Mouse (Mus musculus): ENCODE results near the gene Fbxo46. TPM values are rescaled to one million over a fixed set of nuclear protein-coding genes. Genes with fewer than 3 reads are reported as not detected.

The Fbxo46 gene
- polyA plus RNA-seq, 1 experiment from 2014 or later = 8.0 TPM

- no peaks in the 10 kb centered on the region for H3K9me3 ChIP-seq
- no peak for ATAC-seq (ENCODE audit: extremely low read depth, insufficient number of reproducible peaks, low FRiP score, low TSS enrichment)
- peak overlapping the region; percentile 65 for H3K4me2 ChIP-seq
- H3K27ac ChIP-seq (replicated peaks) = peak overlapping the region; percentile 84
- no peaks in the 10 kb centered on the region for H3K27me3 ChIP-seq (replicated peaks)
- peaks cover 63% of the 10 kb centered on the region for H3K36me3 ChIP-seq
- peak overlapping the region; percentile 80 for H3K9ac ChIP-seq
- peaks cover 63% of the 10 kb centered on the region for H3K4me1 ChIP-seq
- WGBS = 23% methylated on average over 6 of the region's 6 CpGs
- H3K4me3 ChIP-seq = peak overlapping the region; percentile 46
These were observed 36.6 kb upstream of the Fbxo46 start for GRCm38 (mm10) chr7:19083096-19083495.

- ATAC-seq (ENCODE audit: extremely low read depth, insufficient number of reproducible peaks, low FRiP score, low TSS enrichment) = no peak
- Histone ChIP-seq H3K36me3 (peaks cover 63% of the 10 kb centered on the region), H3K27ac (replicated peaks) (peak within 1 kb of the TSS; percentile 84), H3K27me3 (replicated peaks) (no peaks in the 10 kb centered on the region), H3K4me2 (peak within 1 kb of the TSS; percentile 65), H3K9me3 (no peaks in the 10 kb centered on the region), H3K4me1 (peaks cover 60% of the 10 kb centered on the region), H3K9ac (peak within 1 kb of the TSS; percentile 80), H3K4me3 (peak within 1 kb of the TSS; percentile 46)
- 29% methylated on average over 10 of the region's 10 CpGs for WGBS
These were observed 36.0 kb upstream of the Fbxo46 start, which contains the start of gene Dmpk for GRCm38 (mm10) chr7:19083701-19084100. Gene Dmpk (plus strand): TSS chr7:19083849.

- Histone ChIP-seq H3K4me3 (peak overlapping the region; percentile 46), H3K27ac (replicated peaks) (peak overlapping the region; percentile 84), H3K36me3 (peaks cover 60% of the 10 kb centered on the region), H3K4me1 (peaks cover 56% of the 10 kb centered on the region), H3K9me3 (no peaks in the 10 kb centered on the region), H3K27me3 (replicated peaks) (no peaks in the 10 kb centered on the region), H3K9ac (peak overlapping the region; percentile 80), H3K4me2 (peak overlapping the region; percentile 65)
- no peak for ATAC-seq (ENCODE audit: extremely low read depth, insufficient number of reproducible peaks, low FRiP score, low TSS enrichment)
- 68% methylated on average over 6 of the region's 6 CpGs for WGBS
These were observed 35.3 kb upstream of the Fbxo46 start for GRCm38 (mm10) chr7:19084277-19084771.

- 24% methylated on average over 9 of the region's 9 CpGs for WGBS
- Histone ChIP-seq H3K9me3 (no peaks in the 10 kb centered on the region), H3K4me3 (peak overlapping the region; percentile 46), H3K27ac (replicated peaks) (peak overlapping the region; percentile 84), H3K9ac (peak overlapping the region; percentile 80), H3K27me3 (replicated peaks) (no peaks in the 10 kb centered on the region), H3K4me1 (peaks cover 56% of the 10 kb centered on the region), H3K4me2 (peak overlapping the region; percentile 65), H3K36me3 (peaks cover 59% of the 10 kb centered on the region)
- no peak for ATAC-seq (ENCODE audit: extremely low read depth, insufficient number of reproducible peaks, low FRiP score, low TSS enrichment)
These were observed 34.7 kb upstream of the Fbxo46 start for GRCm38 (mm10) chr7:19084921-19085473.

- Histone ChIP-seq H3K36me3 (peaks cover 59% of the 10 kb centered on the region), H3K27me3 (replicated peaks) (peaks cover 4% of the 10 kb centered on the region; the same call in 1 of the 2 replicates), H3K4me2 (peak overlapping the region; percentile 65), H3K27ac (replicated peaks) (peak overlapping the region; percentile 84), H3K4me3 (peak overlapping the region; percentile 46), H3K9me3 (no peaks in the 10 kb centered on the region), H3K9ac (peak overlapping the region; percentile 80), H3K4me1 (peaks cover 56% of the 10 kb centered on the region)
- 11% methylated on average over 6 of the region's 6 CpGs for WGBS
- ATAC-seq (ENCODE audit: extremely low read depth, insufficient number of reproducible peaks, low FRiP score, low TSS enrichment) = no peak
These were observed 34.2 kb upstream of the Fbxo46 start for GRCm38 (mm10) chr7:19085495-19085894.

GRCm38 (mm10) chr7:19086042-19086441 lies 33.6 kb upstream of the Fbxo46 start:
- H3K36me3 ChIP-seq = peaks cover 59% of the 10 kb centered on the region
- peak overlapping the region; percentile 65 for H3K4me2 ChIP-seq
- H3K27ac ChIP-seq (replicated peaks) = peak overlapping the region; percentile 84; the same call in 1 of the 2 replicates
- peak overlapping the region; percentile 46 for H3K4me3 ChIP-seq
- WGBS = 13% methylated on average over 14 of the region's 14 CpGs
- peaks cover 9% of the 10 kb centered on the region for H3K27me3 ChIP-seq (replicated peaks)
- no peak; the same call in 1 of the 2 replicates for ATAC-seq (ENCODE audit: extremely low read depth, insufficient number of reproducible peaks, low FRiP score, low TSS enrichment)
- H3K9me3 ChIP-seq = no peaks in the 10 kb centered on the region
- H3K9ac ChIP-seq = peak overlapping the region; percentile 80
- H3K4me1 ChIP-seq = peaks cover 56% of the 10 kb centered on the region

- no peak overlapping the region; the same call in 1 of the 2 replicates for H3K4me2 ChIP-seq
- ATAC-seq (ENCODE audit: extremely low read depth, insufficient number of reproducible peaks, low FRiP score, low TSS enrichment) = no peak
These were observed 32.9 kb upstream of the Fbxo46 start for GRCm38 (mm10) chr7:19086760-19087159.

GRCm38 (mm10) chr7:19088813-19089212 lies 30.8 kb upstream of the Fbxo46 start:
- Histone ChIP-seq H3K4me1 (peaks cover 59% of the 10 kb centered on the region), H3K36me3 (peaks cover 51% of the 10 kb centered on the region), H3K27ac (replicated peaks) (no peak overlapping the region), H3K27me3 (replicated peaks) (peaks cover 9% of the 10 kb centered on the region), H3K9me3 (no peaks in the 10 kb centered on the region), H3K9ac (no peak overlapping the region), H3K4me2 (no peak overlapping the region), H3K4me3 (no peak overlapping the region)
- ATAC-seq (ENCODE audit: extremely low read depth, insufficient number of reproducible peaks, low FRiP score, low TSS enrichment) = no peak
- 39% methylated on average over 10 of the region's 10 CpGs for WGBS

More at GRCm38 (mm10) chr7:19086760-19087159, 32.9 kb upstream of the Fbxo46 start:
- Histone ChIP-seq H3K4me3 (no peak overlapping the region), H3K4me1 (peaks cover 61% of the 10 kb centered on the region), H3K9ac (peak overlapping the region; percentile 80; the same call in 1 of the 2 replicates), H3K27me3 (replicated peaks) (peaks cover 9% of the 10 kb centered on the region), H3K27ac (replicated peaks) (no peak overlapping the region), H3K36me3 (peaks cover 59% of the 10 kb centered on the region), H3K9me3 (no peaks in the 10 kb centered on the region)
- 61% methylated on average over 18 of the region's 18 CpGs for WGBS

- 46% methylated on average over 14 of the region's 17 CpGs for WGBS
- ATAC-seq (ENCODE audit: extremely low read depth, insufficient number of reproducible peaks, low FRiP score, low TSS enrichment) = no peak
- H3K36me3 ChIP-seq = peaks cover 49% of the 10 kb centered on the region
- H3K27me3 ChIP-seq (replicated peaks) = peaks cover 9% of the 10 kb centered on the region
- peak overlapping the region; percentile 86 for H3K4me3 ChIP-seq
- H3K4me1 ChIP-seq = peaks cover 40% of the 10 kb centered on the region
- peak overlapping the region; percentile 92 for H3K4me2 ChIP-seq
- no peaks in the 10 kb centered on the region for H3K9me3 ChIP-seq
- peak overlapping the region; percentile 78 for H3K9ac ChIP-seq
- H3K27ac ChIP-seq (replicated peaks) = peak overlapping the region; percentile 99
These were observed 27.7 kb upstream of the Fbxo46 start for GRCm38 (mm10) chr7:19091913-19092312.

GRCm38 (mm10) chr7:19092381-19093173 lies 27.1 kb upstream of the Fbxo46 start:
- H3K9me3 ChIP-seq = no peaks in the 10 kb centered on the region
- peak overlapping the region; percentile 86 for H3K4me3 ChIP-seq
- peak; percentile 38 for ATAC-seq (ENCODE audit: extremely low read depth, insufficient number of reproducible peaks, low FRiP score, low TSS enrichment)
- H3K27ac ChIP-seq (replicated peaks) = peak overlapping the region; percentile 99
- peaks cover 49% of the 10 kb centered on the region for H3K36me3 ChIP-seq
- H3K9ac ChIP-seq = peak overlapping the region; percentile 78
- WGBS = 7% methylated on average over 38 of the region's 38 CpGs
- H3K4me1 ChIP-seq = peaks cover 47% of the 10 kb centered on the region
- peaks cover 9% of the 10 kb centered on the region for H3K27me3 ChIP-seq (replicated peaks)
- peak overlapping the region; percentile 92 for H3K4me2 ChIP-seq

GRCm38 (mm10) chr7:19093174-19093521 lies 26.5 kb upstream of the Fbxo46 start:
- H3K27me3 ChIP-seq (replicated peaks) = peaks cover 9% of the 10 kb centered on the region
- H3K4me3 ChIP-seq = peak overlapping the region; percentile 86
- H3K9ac ChIP-seq = peak overlapping the region; percentile 78
- 0% methylated on average over 15 of the region's 15 CpGs for WGBS
- peak overlapping the region; percentile 92 for H3K4me2 ChIP-seq
- H3K9me3 ChIP-seq = no peaks in the 10 kb centered on the region
- peaks cover 52% of the 10 kb centered on the region for H3K4me1 ChIP-seq
- H3K36me3 ChIP-seq = peaks cover 49% of the 10 kb centered on the region
- H3K27ac ChIP-seq (replicated peaks) = peak overlapping the region; percentile 99
- ATAC-seq (ENCODE audit: extremely low read depth, insufficient number of reproducible peaks, low FRiP score, low TSS enrichment) = peak; percentile 39; the same call in 1 of the 2 replicates

Measured in heart, embryonic 13.5 days (tissue).